Comparison of ENCODE assay signal across 7 mouse cellular contexts in the genomic region with DNA sequence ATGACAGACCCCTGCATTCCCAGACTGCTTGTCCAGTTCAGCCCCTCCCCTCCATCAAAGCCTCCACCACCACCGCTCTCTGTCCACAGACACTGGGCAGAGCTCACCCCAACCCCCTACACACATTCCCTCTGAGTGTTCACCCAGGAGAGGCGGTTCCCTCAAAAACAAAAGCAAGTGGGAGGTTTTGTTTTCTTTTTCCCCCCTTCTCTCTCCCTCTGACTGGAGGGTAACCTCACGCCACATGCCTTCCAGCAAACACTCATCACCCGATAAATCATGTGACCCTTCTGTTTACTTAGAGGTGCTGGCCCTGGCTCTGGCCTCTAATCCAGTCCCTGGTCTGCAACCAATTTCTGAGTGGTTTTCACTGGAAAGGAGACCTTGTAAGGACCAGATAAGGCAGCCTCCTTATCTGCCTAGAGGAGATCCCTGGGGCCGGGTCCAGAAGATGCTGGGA.
DNase-seq lines count a peak whose midpoint lies in the region; ATAC-seq and TF ChIP-seq lines count a peak whose summit lies in the region.

No protein-coding gene starts in this region.

- TF ChIP-seq CTCF in brain, embryonic 14.5 days (IDR thresholded peaks at IDR 0.05; ENCODE audit: borderline replicate concordance, extremely low read depth, insufficient read depth, insufficient read length) = no peak

- peak; percentile 25 for DNase-seq in brain, embryonic 14.5 days (ENCODE audit: low read depth)
- peak; percentile 59 to 69 for DNase-seq in lung, adult 18-20 months
- no peak for DNase-seq in cerebellum, postnatal 4 days (ENCODE audit: low spot score in 2 of 2)
- DNase-seq in frontal cortex, postnatal 36 days (ENCODE audit: low spot score in 2 of 2) = no peak

- no peak overlapping the region for H3K4me3 ChIP-seq in embryonic facial prominence, embryonic 12.5 days
- H3K4me3 ChIP-seq in intestine, embryonic 15.5 days (replicated peaks) = no peak overlapping the region

- 15% methylated on average over 5 of the region's 5 CpGs for WGBS in embryonic facial prominence, embryonic 12.5 days
- 22% methylated on average over 5 of the region's 5 CpGs for WGBS in intestine, embryonic 15.5 days

- no peak overlapping the region for H3K9ac ChIP-seq in embryonic facial prominence, embryonic 12.5 days
- no peak overlapping the region for H3K9ac ChIP-seq in intestine, embryonic 15.5 days

- H3K4me1 ChIP-seq in embryonic facial prominence, embryonic 12.5 days = peaks cover 7% of the 10 kb centered on the region
- H3K4me1 ChIP-seq in intestine, embryonic 15.5 days (replicated peaks) = peaks cover 17% of the 10 kb centered on the region; the same call in 1 of the 2 replicates

- H3K4me2 ChIP-seq in embryonic facial prominence, embryonic 12.5 days (replicated peaks) = no peak overlapping the region
- H3K4me2 ChIP-seq in intestine, embryonic 15.5 days (replicated peaks) = no peak overlapping the region

- H3K27me3 ChIP-seq in embryonic facial prominence, embryonic 12.5 days = no peaks in the 10 kb centered on the region
- H3K27me3 ChIP-seq in intestine, embryonic 15.5 days (replicated peaks) = no peaks in the 10 kb centered on the region

- no peak for ATAC-seq in embryonic facial prominence, embryonic 12.5 days (ENCODE audit: insufficient number of reproducible peaks, insufficient read depth, low FRiP score, low TSS enrichment)
- peak; percentile 59 for ATAC-seq in intestine, embryonic 15.5 days
- ATAC-seq in granulocyte monocyte progenitor cell, adult 5-6 weeks (replicated peaks; ENCODE audit: poor library complexity, severe bottlenecking) = no peak

- H3K27ac ChIP-seq in embryonic facial prominence, embryonic 12.5 days = 0 out of 2 replicates have a peak overlapping the region, but pooled peaks have one; percentile 12
- H3K27ac ChIP-seq in intestine, embryonic 15.5 days = no peak overlapping the region; the same call in 1 of the 2 replicates

- no peaks in the 10 kb centered on the region for H3K36me3 ChIP-seq in embryonic facial prominence, embryonic 12.5 days
- H3K36me3 ChIP-seq in intestine, embryonic 15.5 days = no peaks in the 10 kb centered on the region

- TF ChIP-seq POLR2A in brain, embryonic 14.5 days (IDR thresholded peaks at IDR 0.05; ENCODE audit: borderline replicate concordance, extremely low read depth, insufficient read depth, insufficient read length, poor library complexity, severe bottlenecking) = no peak

- no peaks in the 10 kb centered on the region for H3K9me3 ChIP-seq in embryonic facial prominence, embryonic 12.5 days
- H3K9me3 ChIP-seq in intestine, embryonic 15.5 days = no peaks in the 10 kb centered on the region

Comparison
In these comparisons a context has a peak if more than half of its experiments do, and no peak if none do; other contexts are left out.
1. DNase-seq: peak in brain, embryonic 14.5 days (single experiment) and lung, adult 18-20 months (2 of 2); none in cerebellum, postnatal 4 days (0 of 2) and frontal cortex, postnatal 36 days (0 of 2).